Mouse (Mus musculus) forebrain, embryonic 16.5 days (tissue): ENCODE data around the gene Tns4. TPM values are rescaled to one million over a fixed set of nuclear protein-coding genes. Genes with fewer than 3 reads are reported as not detected.

Experiments
- ATAC-seq: fragments of 200-750 bp; cut with Nextera tagmentation; 2 replicates; pipeline ENCODE4 v1.8.0; 2017; ENCODE audit warnings: mild to moderate bottlenecking, moderate library complexity
- H3K27ac ChIP-seq: fragments of 300-500 bp; sonication (generic); 2 replicates; pipeline ENCODE4 v1.5.1; 2014; ENCODE audit warnings: low read length, control low read depth
- H3K27me3 ChIP-seq: fragments of 300-500 bp; sonication (generic); replicated peaks from 2 replicates; pipeline ENCODE4 v1.6.1; 2014; ENCODE audit warnings: low read length; ENCODE audit not compliant: control insufficient read depth, insufficient read depth
- H3K36me3 ChIP-seq: fragments of 300-500 bp; sonication (generic); 2 replicates; pipeline ENCODE4 v1.6.1; 2014; ENCODE audit not compliant: control insufficient read depth, insufficient read depth
- H3K4me1 ChIP-seq: fragments of 300-500 bp; sonication (generic); replicated peaks from 2 replicates; pipeline ENCODE4 v1.6.1; 2014; ENCODE audit warnings: low read length; ENCODE audit not compliant: control insufficient read depth, insufficient read depth
- H3K4me2 ChIP-seq: fragments of 300-500 bp; sonication (generic); 2 replicates; pipeline ENCODE4 v1.6.1; 2014; ENCODE audit warnings: mild to moderate bottlenecking, low read length, control low read depth
- H3K4me3 ChIP-seq: fragments of 300-500 bp; sonication (generic); replicated peaks from 2 replicates; pipeline ENCODE4 v1.5.1; 2014; ENCODE audit warnings: mild to moderate bottlenecking, low read length, control low read depth
- H3K9ac ChIP-seq: fragments of 300-500 bp; sonication (generic); replicated peaks from 2 replicates; pipeline ENCODE4 v1.6.1; 2014; ENCODE audit warnings: low read depth, low read length, control low read depth
- H3K9me3 ChIP-seq: fragments of 300-500 bp; sonication (generic); 2 replicates; pipeline ENCODE4 v1.6.1; 2016; ENCODE audit warnings: low read length; ENCODE audit not compliant: control insufficient read depth
- WGBS: fragments of 180-500 bp; shearing (Covaris S2); extraction: QIAGEN DNeasy Blood & Tissue Kit; methylation state at CpG from one replicate; pipeline ENCODE4 v1.1.7; 2014; 5-methylcytosine and 5-hydroxymethylcytosine counted together
- polyA plus RNA-seq: library from polyadenylated mRNA; unstranded; fragments of >200 nt; fragmentation: Nextera tagmentation; extraction: Ambion mirVana; gene quantifications from 2 replicates; pipeline ENCODE4 v1.2.1, GENCODE M21; 2015

Gene Tns4
- polyA plus RNA-seq, 1 experiment from 2014 or later: not detected

- ATAC-seq: no peak
- WGBS: 85% methylated on average over 8 of the region's 8 CpGs
- no peaks in the 10 kb centered on the region for H3K4me1 ChIP-seq
- H3K9ac ChIP-seq: no peak overlapping the region
- H3K27ac ChIP-seq: no peak overlapping the region
- H3K9me3 ChIP-seq: no peaks in the 10 kb centered on the region
- H3K4me3 ChIP-seq: no peak overlapping the region
- H3K27me3 ChIP-seq: no peaks in the 10 kb centered on the region
- H3K36me3 ChIP-seq: no peaks in the 10 kb centered on the region
- no peak overlapping the region for H3K4me2 ChIP-seq
Measured at GRCm38 (mm10) chr11:99067591-99067990, 21.5 kb downstream of the Tns4 start.

GRCm38 (mm10) chr11:99065979-99066378, 23.1 kb downstream of the Tns4 start:
- peak; percentile 58; the same call in 1 of the 2 replicates for ATAC-seq
- H3K9me3 ChIP-seq: no peaks in the 10 kb centered on the region
- WGBS: 23% methylated on average over 2 of the region's 2 CpGs
- no peaks in the 10 kb centered on the region for H3K27me3 ChIP-seq
- no peak overlapping the region for H3K9ac ChIP-seq
- H3K27ac ChIP-seq: no peak overlapping the region
- no peaks in the 10 kb centered on the region for H3K4me1 ChIP-seq
- H3K4me3 ChIP-seq: no peak overlapping the region
- H3K4me2 ChIP-seq: no peak overlapping the region
- no peaks in the 10 kb centered on the region for H3K36me3 ChIP-seq

- no peak overlapping the region for H3K27ac ChIP-seq
- H3K9ac ChIP-seq: no peak overlapping the region
- H3K9me3 ChIP-seq: no peaks in the 10 kb centered on the region
- H3K4me3 ChIP-seq: no peak overlapping the region
- no peak for ATAC-seq
- 75% methylated on average over 3 of the region's 3 CpGs for WGBS
- H3K36me3 ChIP-seq: no peaks in the 10 kb centered on the region
- H3K4me1 ChIP-seq: no peaks in the 10 kb centered on the region
- H3K4me2 ChIP-seq: no peak overlapping the region
- H3K27me3 ChIP-seq: no peaks in the 10 kb centered on the region
Measured at GRCm38 (mm10) chr11:99065353-99065752, 23.8 kb downstream of the Tns4 start.

- 44% methylated on average over 8 of the region's 8 CpGs for WGBS
- peaks cover 5% of the 10 kb centered on the region for H3K9me3 ChIP-seq
- H3K27me3 ChIP-seq: no peaks in the 10 kb centered on the region
- H3K9ac ChIP-seq: no peak overlapping the region
- H3K36me3 ChIP-seq: no peaks in the 10 kb centered on the region
- H3K4me3 ChIP-seq: no peak overlapping the region
- H3K4me1 ChIP-seq: no peaks in the 10 kb centered on the region
- no peak overlapping the region for H3K4me2 ChIP-seq
- H3K27ac ChIP-seq: no peak overlapping the region
- no peak for ATAC-seq
Measured at GRCm38 (mm10) chr11:99063406-99064131, 25.5 kb downstream of the Tns4 start.

GRCm38 (mm10) chr11:99062661-99063060, 26.4 kb downstream of the Tns4 start:
- no peaks in the 10 kb centered on the region for H3K27me3 ChIP-seq
- no peaks in the 10 kb centered on the region for H3K36me3 ChIP-seq
- H3K27ac ChIP-seq: no peak overlapping the region
- H3K9ac ChIP-seq: no peak overlapping the region
- 82% methylated on average over 7 of the region's 7 CpGs for WGBS
- no peak overlapping the region for H3K4me3 ChIP-seq
- no peak for ATAC-seq
- peaks cover 5% of the 10 kb centered on the region for H3K9me3 ChIP-seq
- H3K4me1 ChIP-seq: no peaks in the 10 kb centered on the region
- no peak overlapping the region for H3K4me2 ChIP-seq

GRCm38 (mm10) chr11:99060435-99060834, 28.7 kb downstream of the Tns4 start:
- Histone ChIP-seq H3K4me1 (peaks cover 5% of the 10 kb centered on the region; the same call in 1 of the 2 replicates), H3K36me3 (no peaks in the 10 kb centered on the region), H3K4me3 (no peak overlapping the region), H3K27ac (no peak overlapping the region), H3K9ac (no peak overlapping the region), H3K4me2 (no peak overlapping the region), H3K9me3 (peaks cover 5% of the 10 kb centered on the region), H3K27me3 (no peaks in the 10 kb centered on the region)
- 91% methylated on average over 3 of the region's 3 CpGs for WGBS
- ATAC-seq: no peak

GRCm38 (mm10) chr11:99055571-99056452, 33.3 kb downstream of the Tns4 start:
- Histone ChIP-seq H3K27ac (no peak overlapping the region), H3K9me3 (peaks cover 5% of the 10 kb centered on the region), H3K9ac (no peak overlapping the region), H3K36me3 (no peaks in the 10 kb centered on the region), H3K4me1 (peaks cover 5% of the 10 kb centered on the region; the same call in 1 of the 2 replicates), H3K4me3 (no peak overlapping the region), H3K27me3 (no peaks in the 10 kb centered on the region), H3K4me2 (no peak overlapping the region)
- WGBS: 3% methylated on average over 8 of the region's 8 CpGs
- ATAC-seq: no peak

GRCm38 (mm10) chr11:99055143-99055542, 34.0 kb downstream of the Tns4 start:
- no peak overlapping the region for H3K9ac ChIP-seq

GRCm38 (mm10) chr11:99047643-99048042, 41.5 kb downstream of the Tns4 start:
- no peak overlapping the region for H3K9ac ChIP-seq
- WGBS: 72% methylated on average over 2 of the region's 2 CpGs
- H3K4me2 ChIP-seq: no peak overlapping the region
- H3K27ac ChIP-seq: no peak overlapping the region
- no peak for ATAC-seq
- H3K27me3 ChIP-seq: no peaks in the 10 kb centered on the region
- no peaks in the 10 kb centered on the region for H3K9me3 ChIP-seq
- no peak overlapping the region for H3K4me3 ChIP-seq
- no peaks in the 10 kb centered on the region for H3K36me3 ChIP-seq
- peaks cover 9% of the 10 kb centered on the region for H3K4me1 ChIP-seq

More at GRCm38 (mm10) chr11:99055143-99055542, 34.0 kb downstream of the Tns4 start:
- Histone ChIP-seq H3K4me2 (no peak overlapping the region), H3K4me3 (no peak overlapping the region), H3K36me3 (no peaks in the 10 kb centered on the region), H3K4me1 (peaks cover 5% of the 10 kb centered on the region; the same call in 1 of the 2 replicates), H3K27me3 (no peaks in the 10 kb centered on the region), H3K9me3 (peaks cover 5% of the 10 kb centered on the region), H3K27ac (no peak overlapping the region)
- 56% methylated on average over 4 of the region's 4 CpGs for WGBS
- no peak for ATAC-seq
